Mouse (Mus musculus): ENCODE data around the gene Pear1.

The Pear1 gene

DNA sequence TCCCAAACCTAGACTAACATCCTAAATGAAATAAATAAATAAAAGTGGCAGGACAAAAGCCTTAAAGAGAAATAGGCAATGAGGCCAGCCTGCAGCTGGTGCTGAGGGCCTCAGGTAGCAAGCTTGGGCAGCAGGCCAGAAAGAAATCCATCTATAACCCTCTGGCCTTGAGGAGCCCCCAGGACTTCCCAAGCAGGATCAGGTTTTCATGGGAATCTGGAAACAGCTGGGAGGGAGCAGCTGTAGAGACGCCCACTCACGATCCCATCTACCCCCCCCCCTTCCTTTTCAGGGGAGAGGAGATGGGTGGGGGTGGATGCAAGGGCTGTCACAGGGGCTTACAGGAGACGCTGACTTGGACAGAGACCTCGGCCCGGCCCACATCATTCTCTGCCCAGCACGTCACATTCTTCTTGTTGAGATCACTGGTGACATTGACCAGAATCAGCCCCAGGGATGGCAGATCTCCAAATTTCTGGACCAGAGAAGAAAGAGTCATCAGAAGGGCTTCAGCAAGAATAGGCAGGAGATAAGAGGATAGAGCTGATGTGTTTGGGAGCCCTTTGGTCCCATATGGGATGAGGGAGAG lies 38.4 kb downstream of the Pear1 start:
- POLR2A ChIA-PET = interaction anchor here in 2 of 4 experiments (0.6 to 1.0 kb wide), 2 partner anchors 9 to 165 kb away, joined by 3 read pairs; no protein-coding TSS in a partner anchor
- CTCF ChIA-PET = interaction anchor here (0.5 to 1.8 kb wide), 10 partner anchors 9 to 54 kb away, joined by 3 to 10 read pairs (median 4); partner anchors contain the start of gene Ntrk1 (in 3 of the 4)

DNA sequence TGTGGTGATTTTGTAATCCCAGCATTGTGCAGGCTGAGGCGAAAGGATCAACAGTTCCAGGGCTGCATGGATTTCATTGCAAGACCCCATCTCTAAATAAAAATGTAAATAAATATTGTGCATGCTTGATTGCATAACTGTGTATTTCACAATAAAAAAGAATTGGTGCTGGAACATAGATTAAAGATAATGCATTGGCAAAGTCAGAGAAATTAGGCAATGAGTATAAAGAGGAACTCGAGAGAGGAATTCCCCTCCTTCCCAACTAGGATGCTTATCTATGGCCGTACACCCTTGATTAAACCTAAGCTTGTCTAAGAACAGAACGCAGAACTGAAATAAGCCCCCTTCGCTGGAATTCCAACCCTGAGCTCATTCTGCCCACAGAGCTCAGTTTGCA lies 39.0 kb downstream of the Pear1 start:
- ChIA-PET CTCF (interaction anchor here (0.5 to 1.8 kb wide), 7 partner anchors 10 to 55 kb away, joined by 3 to 10 read pairs (median 4); partner anchors contain the start of gene Ntrk1 (in 3 of the 4)), POLR2A (no interaction called here)

DNA sequence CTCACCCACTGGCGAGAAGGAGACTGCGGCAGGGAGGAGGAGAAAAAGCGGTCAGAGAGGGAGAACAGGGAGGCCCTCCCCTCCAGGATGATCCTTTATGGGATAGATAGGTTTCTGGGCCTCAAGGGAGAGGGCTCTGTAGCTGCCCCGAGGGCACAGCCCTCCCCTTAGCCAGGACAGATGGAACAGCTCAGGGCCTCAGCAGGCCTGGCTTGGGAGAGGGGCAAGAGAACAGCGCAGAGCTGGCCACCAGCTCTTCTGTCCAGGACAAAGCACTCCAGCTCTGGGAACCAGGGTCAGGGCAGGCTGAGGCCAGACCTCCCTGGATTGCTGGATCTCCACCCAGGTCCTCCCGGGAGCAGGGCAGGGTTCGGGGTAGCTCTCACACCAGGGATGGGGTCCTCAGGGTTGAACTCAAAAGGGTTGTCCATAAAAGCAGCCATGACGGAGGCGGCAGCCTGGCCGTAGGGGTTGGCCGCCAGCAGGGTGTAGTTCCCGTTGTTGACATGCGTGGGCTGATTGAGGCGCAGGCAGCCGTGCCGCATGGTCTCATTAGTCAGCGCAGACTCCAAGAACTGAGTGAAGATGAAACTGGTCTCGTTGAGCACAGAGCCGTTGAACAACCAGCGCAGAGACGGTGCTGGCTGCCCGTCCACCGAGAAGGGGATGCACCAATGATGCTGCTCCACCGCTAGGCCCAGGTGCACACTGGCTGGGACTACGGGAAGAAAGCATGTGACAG lies 40.7 kb downstream of the Pear1 start:
- ChIA-PET POLR2A (interaction anchor here (0.6 to 1.4 kb wide), 6 partner anchors 10 to 730 kb away, joined by 3 to 5 read pairs (median 4); partner anchors contain the start of gene Ntrk1 (in 1 of the 4)), CTCF (interaction anchor here (0.5 to 6.6 kb wide), 14 partner anchors 11 to 540 kb away, joined by 3 to 47 read pairs (median 4); partner anchors contain the start of genes Ntrk1 (in 2 of the 4) and Lrrc71 (in 1 of the 4))

DNA sequence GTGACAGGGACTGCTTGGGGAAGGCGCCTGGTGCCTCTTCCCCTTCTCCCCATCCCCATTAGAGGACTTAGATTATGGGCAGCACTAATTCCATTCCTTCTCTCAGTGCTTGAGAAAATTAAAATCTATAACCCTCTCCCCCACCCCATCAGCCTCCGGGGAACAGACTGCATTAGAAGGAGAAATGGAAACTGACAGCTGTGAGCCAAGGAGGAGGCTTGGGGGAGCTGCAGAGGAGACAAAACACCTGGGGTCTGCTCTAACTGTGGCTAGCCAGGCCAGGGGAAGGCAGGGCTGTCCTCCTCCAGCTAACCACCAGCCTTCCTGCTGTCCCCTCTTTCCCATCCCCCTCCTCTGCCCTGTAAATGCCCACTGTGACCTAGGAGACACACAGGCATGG lies 45.0 kb downstream of the Pear1 start:
- ChIA-PET POLR2A (interaction anchor here in 1 of 4 experiments (1.2 kb wide), 1 partner anchor 11 kb away, joined by 3 read pairs; no protein-coding TSS in a partner anchor), CTCF (interaction anchor here (0.6 to 6.6 kb wide), 9 partner anchors 9 to 1018 kb away, joined by 3 to 47 read pairs (median 4); partner anchors contain the start of gene Ntrk1 (in 1 of the 4))

DNA sequence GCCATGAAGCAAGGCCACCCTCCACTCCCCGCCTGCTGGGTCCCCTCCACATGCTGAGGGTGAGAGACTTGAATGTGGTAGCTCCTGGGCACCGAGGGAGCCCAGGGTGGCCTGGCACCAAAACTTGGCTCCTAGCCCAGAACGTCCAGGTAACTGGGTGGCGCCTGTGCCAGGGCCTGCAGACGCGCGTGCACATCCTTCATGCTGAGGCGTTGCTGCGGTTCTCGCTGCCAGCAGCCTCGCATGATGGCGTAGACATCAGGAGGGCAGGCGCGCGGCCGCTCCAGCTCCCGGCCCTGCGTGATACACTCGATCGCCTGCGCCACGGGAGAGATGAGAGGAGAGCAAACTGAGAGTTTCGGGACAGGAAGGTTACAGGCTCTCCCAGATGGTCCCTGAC lies 45.8 kb downstream of the Pear1 start:
- ChIA-PET CTCF (interaction anchor here in 3 of 4 experiments (0.6 to 6.6 kb wide), 7 partner anchors 8 to 81 kb away, joined by 3 to 47 read pairs (median 3); partner anchors contain the start of gene Insrr (in 1 of the 3)), POLR2A (interaction anchor here in 1 of 4 experiments (1.4 kb wide), 1 partner anchor 16 kb away, joined by 3 read pairs; the partner anchor contains the start of gene Ntrk1)

DNA sequence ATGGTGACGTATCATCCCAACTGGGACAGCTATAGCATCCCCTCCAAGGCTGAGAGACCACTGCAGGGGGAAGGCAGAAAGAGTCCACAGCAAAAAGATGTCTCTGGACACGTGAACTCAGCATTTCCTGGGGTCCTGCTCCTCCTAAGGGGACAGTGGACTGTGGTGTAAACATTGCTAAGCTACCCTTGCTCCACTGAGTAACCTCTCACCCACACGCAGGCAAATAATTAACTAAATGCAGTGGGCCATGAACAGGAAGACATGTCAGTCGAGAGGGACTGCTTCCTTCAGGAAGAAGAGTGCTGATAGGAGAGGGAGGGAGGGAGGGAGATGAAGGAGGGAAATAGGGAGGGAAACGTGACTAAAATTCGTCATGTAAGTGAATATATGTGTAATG lies 53.0 kb downstream of the Pear1 start:
- ChIA-PET CTCF (interaction anchor here (0.6 to 5.5 kb wide), 27 partner anchors 8 to 300 kb away, joined by 3 to 64 read pairs (median 7); partner anchors contain the start of genes Lrrc71 (in 1 of the 4), Nes (in 1 of the 4) and Ntrk1 (in 1 of the 4)), POLR2A (interaction anchor here in 2 of 4 experiments (1.0 to 1.7 kb wide), 3 partner anchors 46 to 200 kb away, joined by 3 read pairs; partner anchors contain the start of genes Mrpl24 (in 1 of the 2) and Nes (in 1 of the 2))

DNA sequence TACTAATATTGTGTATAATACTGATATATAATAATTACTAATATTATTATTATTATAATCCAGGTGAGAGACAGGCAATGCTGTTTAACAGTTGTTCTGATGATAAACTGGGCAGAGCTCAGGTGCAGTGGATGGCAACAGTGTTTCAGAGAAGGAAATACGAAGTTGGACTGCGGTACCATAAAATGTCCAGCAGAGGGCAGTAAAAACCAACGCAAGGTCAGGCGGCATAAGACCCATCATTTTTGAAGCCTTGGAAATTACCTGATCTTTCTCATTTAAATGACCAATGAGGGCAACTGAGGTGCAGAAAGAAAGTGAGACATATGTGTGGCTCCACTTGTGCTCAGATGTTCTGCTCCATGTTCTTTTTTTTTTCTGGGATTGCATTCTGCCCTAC lies 53.8 kb downstream of the Pear1 start:
- ChIA-PET CTCF (interaction anchor here (0.6 to 5.5 kb wide), 54 partner anchors 8 to 505 kb away, joined by 3 to 64 read pairs (median 4); partner anchors contain the start of genes Nes (in 2 of the 4), Bcan (in 1 of the 4), Insrr (in 1 of the 4) and Lrrc71 (in 1 of the 4)), POLR2A (interaction anchor here in 3 of 4 experiments (0.6 to 2.0 kb wide), 6 partner anchors 9 to 200 kb away, joined by 3 to 5 read pairs (median 3); partner anchors contain the start of genes Mrpl24 (in 1 of the 3) and Nes (in 1 of the 3))

DNA sequence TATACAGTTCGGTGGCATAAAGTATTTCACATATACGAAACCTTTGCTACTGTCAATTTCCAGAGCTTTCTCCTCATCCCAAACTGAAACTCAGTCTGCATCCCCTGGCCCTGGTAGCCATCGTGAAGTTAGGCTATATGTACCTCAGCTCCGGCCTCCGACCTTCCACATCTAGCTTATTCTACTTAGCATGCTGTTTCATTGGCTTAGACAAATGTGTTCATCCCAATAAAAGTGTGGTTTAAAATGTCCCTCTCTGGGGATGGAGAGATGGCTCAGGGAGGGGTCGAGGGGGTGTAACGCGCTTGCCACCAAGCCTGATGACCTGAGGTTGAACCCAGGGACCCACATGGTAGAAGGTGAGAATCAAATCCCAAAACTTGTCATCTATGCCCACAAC lies 54.6 kb downstream of the Pear1 start:
- POLR2A ChIA-PET = interaction anchor here in 3 of 4 experiments (0.6 to 2.0 kb wide), 10 partner anchors 9 to 923 kb away, joined by 3 to 5 read pairs (median 3); partner anchors contain the start of genes Lrrc71 (in 1 of the 3) and Nes (in 1 of the 3)
- CTCF ChIA-PET = interaction anchor here (0.6 to 5.5 kb wide), 62 partner anchors 9 to 506 kb away, joined by 3 to 64 read pairs (median 5); partner anchors contain the start of genes Bcan (in 1 of the 4), Insrr (in 1 of the 4), Lrrc71 (in 1 of the 4) and Nes (in 1 of the 4)

DNA sequence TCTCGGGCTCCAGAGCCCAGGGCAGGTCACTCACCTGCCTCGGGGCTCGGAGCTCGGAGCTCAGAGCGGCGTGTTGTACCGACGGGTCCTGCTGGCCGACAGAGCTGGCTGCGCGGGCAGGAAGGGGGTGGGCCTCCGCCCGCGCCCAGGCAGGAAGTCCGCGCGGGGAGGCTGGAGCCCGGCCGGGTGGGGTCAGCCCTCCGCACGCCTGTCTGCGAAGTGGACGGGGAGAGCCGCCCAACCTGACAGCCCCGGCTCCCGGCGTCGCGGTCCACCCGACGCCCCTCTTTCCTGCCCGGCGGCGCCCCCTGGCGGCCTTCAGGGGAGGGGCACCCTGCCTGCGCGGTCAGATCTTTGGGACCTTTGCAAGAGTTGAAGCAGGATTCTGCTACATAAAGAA lies 55.3 kb downstream of the Pear1 start:
- CTCF ChIA-PET = interaction anchor here (0.6 to 5.5 kb wide), 54 partner anchors 8 to 381 kb away, joined by 3 to 64 read pairs (median 5); partner anchors contain the start of genes Lrrc71 (in 4 of the 4), Ntrk1 (in 3 of the 4), Nes (in 1 of the 4) and Prcc (in 1 of the 4)
- POLR2A ChIA-PET = interaction anchor here in 3 of 4 experiments (0.6 to 2.0 kb wide), 12 partner anchors 10 to 374 kb away, joined by 3 to 5 read pairs (median 3); partner anchors contain the start of genes Lrrc71 (in 1 of the 3), Mef2d (in 1 of the 3) and Nes (in 1 of the 3)

DNA sequence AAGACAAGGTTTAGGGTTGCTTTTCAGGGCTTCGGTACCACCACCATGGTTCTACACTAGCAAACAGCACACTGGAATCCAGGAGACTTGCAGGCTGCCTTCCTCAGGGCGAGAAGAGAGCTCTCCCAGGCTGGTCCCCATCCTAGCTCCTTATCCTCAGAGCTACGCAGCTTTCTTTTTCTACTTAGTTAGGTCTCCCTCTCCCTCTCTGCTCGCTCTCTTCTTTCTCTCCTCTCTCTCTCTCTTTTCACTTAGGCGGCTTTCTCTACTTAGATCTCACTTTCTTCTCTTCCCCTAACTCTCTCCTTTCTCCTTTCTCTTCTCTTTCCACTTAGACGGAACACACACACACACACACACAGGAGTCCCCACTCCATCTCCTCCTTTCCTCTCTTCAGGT lies 55.7 kb downstream of the Pear1 start:
- CTCF ChIA-PET = interaction anchor here (0.6 to 5.5 kb wide), 54 partner anchors 8 to 306 kb away, joined by 3 to 64 read pairs (median 4); partner anchors contain the start of genes Lrrc71 (in 4 of the 4), Ntrk1 (in 3 of the 4), Nes (in 1 of the 4) and Prcc (in 1 of the 4)
- POLR2A ChIA-PET = interaction anchor here in 3 of 4 experiments (0.6 to 2.0 kb wide), 12 partner anchors 10 to 374 kb away, joined by 3 to 5 read pairs (median 3); partner anchors contain the start of genes Lrrc71 (in 1 of the 3), Mef2d (in 1 of the 3) and Nes (in 1 of the 3)

DNA sequence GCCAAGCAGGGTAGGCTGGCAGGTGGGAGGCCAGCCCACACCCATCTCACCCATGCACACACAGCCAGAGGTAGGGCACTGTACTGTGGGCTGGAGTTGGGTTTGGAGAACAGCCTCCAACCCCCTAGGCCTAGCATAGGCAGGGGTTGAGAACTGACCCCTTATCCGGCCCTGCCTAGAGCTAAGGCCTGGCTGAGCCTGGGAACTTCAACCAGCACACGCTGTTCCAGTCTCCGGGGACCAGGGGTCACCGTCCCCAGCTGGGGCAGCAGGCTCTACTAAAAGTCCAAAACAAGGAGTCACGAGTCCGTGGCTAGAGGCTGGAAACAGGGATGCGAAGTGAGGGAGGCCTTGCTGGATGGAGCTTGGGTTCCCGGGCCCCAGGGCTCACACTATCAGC lies 56.3 kb downstream of the Pear1 start:
- ChIA-PET CTCF (interaction anchor here (0.6 to 5.5 kb wide), 30 partner anchors 7 to 307 kb away, joined by 3 to 64 read pairs (median 6); partner anchors contain the start of genes Lrrc71 (in 3 of the 4), Ntrk1 (in 2 of the 4) and Prcc (in 1 of the 4)), POLR2A (interaction anchor here in 2 of 4 experiments (0.9 to 1.3 kb wide), 5 partner anchors 19 to 110 kb away, joined by 3 to 5 read pairs (median 3); no protein-coding TSS in a partner anchor)

DNA sequence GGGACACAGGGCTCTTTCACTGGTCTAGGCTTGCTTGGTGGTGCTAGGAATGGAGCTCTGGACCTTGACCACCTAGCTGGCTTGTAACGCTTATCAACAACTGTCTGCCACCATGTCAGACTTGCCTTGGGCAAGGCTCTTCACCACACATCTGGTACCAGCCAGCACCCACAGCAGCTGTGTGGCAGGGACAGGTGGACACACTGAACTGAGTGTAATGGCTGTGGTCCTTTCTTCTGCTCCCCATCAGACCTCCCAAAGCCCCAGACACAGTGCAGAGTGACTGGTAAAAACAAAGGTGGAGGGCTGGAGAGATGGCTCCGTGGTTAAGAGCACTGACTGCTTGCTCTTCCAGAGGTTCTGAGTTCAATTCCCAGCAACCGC lies 57.8 kb downstream of the Pear1 start:
- ChIA-PET POLR2A (interaction anchor here in 2 of 4 experiments (0.8 to 1.6 kb wide), 3 partner anchors 10 to 205 kb away, joined by 3 to 5 read pairs (median 3); partner anchors contain the start of gene Nes (in 1 of the 2)), CTCF (interaction anchor here in 2 of 4 experiments (0.6 to 2.4 kb wide), 6 partner anchors 10 to 235 kb away, joined by 3 to 16 read pairs (median 6); no protein-coding TSS in a partner anchor)

DNA sequence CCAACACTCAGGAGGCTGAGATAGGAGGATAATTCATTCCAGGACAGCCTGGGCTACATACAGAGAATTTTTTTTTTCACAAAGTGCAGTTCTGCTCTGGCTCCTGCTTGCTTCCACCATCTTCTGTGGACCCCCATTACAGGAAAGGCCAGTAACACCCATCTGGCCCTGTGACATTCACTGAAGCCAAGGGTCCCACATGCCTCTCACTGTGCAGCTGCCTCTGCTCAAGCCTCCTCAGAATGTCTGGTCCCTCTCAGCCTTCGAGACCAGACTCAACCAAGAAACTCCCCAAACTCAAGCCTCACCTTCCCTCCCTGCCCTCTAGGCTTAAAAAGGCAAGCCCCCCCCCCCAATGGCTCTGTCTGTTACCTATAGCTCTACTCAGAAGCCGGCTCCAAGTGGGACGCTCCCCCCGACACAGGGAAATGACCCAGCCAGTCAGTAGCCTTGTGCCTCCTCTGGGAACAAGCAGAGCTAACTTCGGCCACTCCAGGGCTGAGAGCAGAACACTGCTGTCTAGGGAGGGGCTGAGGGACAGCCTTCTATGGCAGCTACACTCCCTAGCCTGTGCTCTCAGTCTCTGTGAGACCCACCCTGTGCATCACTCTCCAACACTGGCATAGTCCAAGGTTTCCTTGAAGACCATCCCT lies 58.3 kb downstream of the Pear1 start:
- CTCF ChIA-PET = interaction anchor here in 2 of 4 experiments (0.6 to 2.4 kb wide), 12 partner anchors 10 to 235 kb away, joined by 3 to 16 read pairs (median 5); partner anchors contain the start of gene Lrrc71 (in 2 of the 2)
- POLR2A ChIA-PET = interaction anchor here in 3 of 4 experiments (0.8 to 1.6 kb wide), 5 partner anchors 10 to 205 kb away, joined by 3 to 5 read pairs (median 3); partner anchors contain the start of genes Nes (in 1 of the 3) and Ntrk1 (in 1 of the 3)

DNA sequence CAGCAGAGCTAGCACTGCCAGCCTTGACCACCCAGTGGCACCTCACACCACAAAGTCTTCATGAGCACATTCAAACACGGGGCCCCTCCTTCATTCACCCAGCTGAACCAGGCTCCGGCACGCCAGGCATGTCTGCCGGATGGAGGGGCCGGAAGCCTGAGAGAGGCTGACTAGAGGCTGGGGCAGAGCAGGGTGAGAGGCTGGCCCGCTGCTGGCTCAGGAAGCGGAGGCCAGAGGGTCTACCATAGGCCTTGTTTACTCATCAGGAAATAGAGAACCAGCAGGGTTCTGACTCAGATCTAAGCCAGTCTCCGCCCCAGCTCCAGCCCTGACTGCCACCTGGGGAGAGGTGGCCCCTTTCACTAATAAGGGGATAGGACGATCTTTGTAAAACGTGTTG lies 59.0 kb downstream of the Pear1 start:
- ChIA-PET CTCF (interaction anchor here (0.6 to 2.4 kb wide), 16 partner anchors 8 to 205 kb away, joined by 3 to 16 read pairs (median 5); partner anchors contain the start of gene Lrrc71 (in 2 of the 4)), POLR2A (interaction anchor here in 3 of 4 experiments (1.2 to 1.6 kb wide), 4 partner anchors 9 to 206 kb away, joined by 3 to 5 read pairs (median 3); partner anchors contain the start of genes Nes (in 1 of the 3) and Ntrk1 (in 1 of the 3))

DNA sequence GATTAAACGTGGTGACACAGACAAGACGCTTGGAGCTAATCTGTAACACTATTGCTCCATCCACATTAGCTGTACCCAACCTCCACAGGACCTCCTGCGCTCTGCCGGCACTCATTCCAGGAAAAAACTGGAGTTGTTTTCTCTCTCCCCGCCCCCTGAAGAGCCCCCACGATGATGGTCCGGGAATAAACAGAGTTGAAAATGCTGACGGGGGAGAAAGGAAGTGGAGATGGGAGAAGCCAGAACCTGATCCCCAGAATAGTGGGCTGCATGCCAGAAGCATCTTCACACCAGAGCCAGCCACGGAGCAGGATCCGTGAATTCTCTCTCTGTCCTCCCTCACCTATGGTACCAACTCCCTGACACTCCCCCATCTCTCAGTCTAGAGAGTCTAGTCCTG lies 59.6 kb downstream of the Pear1 start:
- ChIA-PET CTCF (interaction anchor here (0.7 to 2.4 kb wide), 16 partner anchors 8 to 222 kb away, joined by 3 to 16 read pairs (median 5); partner anchors contain the start of gene Lrrc71 (in 2 of the 4)), POLR2A (interaction anchor here in 1 of 4 experiments (1.2 kb wide), 1 partner anchor 8 kb away, joined by 3 read pairs; no protein-coding TSS in a partner anchor)

DNA sequence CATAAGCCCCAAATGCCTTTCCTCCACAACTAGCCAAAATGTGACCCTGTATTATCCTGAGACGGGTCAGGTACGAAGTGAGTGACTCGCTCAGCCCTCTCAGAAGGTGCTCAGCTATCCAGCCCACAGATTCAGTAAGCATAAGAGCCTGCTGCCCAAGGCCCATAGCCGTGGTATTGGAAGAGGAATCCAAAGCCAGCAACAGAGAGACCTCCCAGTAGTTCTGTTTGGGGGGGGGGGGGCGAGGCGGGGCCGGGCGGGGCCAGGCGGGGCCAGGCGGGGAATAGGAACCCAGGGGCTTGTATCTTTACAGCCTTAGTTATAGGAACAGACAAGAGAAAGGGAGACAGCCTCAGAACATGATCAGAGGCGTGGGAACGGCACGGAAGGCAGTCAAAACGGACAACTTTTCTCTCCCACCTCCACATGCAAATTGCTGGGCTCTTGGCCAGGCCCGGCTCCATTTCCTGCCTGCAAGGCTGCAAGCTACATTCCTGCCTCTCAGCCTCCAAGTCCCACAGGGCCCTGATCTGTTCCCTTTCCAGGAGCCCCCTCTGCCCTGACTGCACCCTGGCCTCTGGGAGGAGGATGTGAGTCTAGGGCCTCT lies 60.3 kb downstream of the Pear1 start:
- CTCF ChIA-PET = interaction anchor here in 3 of 4 experiments (0.7 to 1.5 kb wide), 6 partner anchors 10 to 223 kb away, joined by 3 to 14 read pairs (median 4); no protein-coding TSS in a partner anchor
- POLR2A ChIA-PET = no interaction called here
